Mouse (Mus musculus) ES-E14 (cell line): ENCODE measurements around the gene BC037034. TPM values are rescaled to one million over a fixed set of nuclear protein-coding genes. Genes with fewer than 3 reads are reported as not detected.

Experiments used
- DNase-seq: peaks from one replicate; pipeline ENCODE4 v3.0.0-alpha.2; 2013; ENCODE audit warnings: low read depth, low spot score
- H3K27ac ChIP-seq: 2 replicates; pipeline ENCODE4 v1.5.1; 2012; ENCODE audit warnings: low read depth, mild to moderate bottlenecking, low read length, moderate library complexity, mixed read lengths; ENCODE audit not compliant: poor library complexity, insufficient read depth, severe bottlenecking
- H3K36me3 ChIP-seq: 2 replicates; pipeline ENCODE4 v1.6.1; 2012; ENCODE audit warnings: mild to moderate bottlenecking, low read length, moderate library complexity, mixed read lengths; ENCODE audit not compliant: control insufficient read depth, poor library complexity, insufficient read depth, severe bottlenecking
- H3K4me1 ChIP-seq, 2 experiments: fragments of 150-350 bp in 1 of 2; sonication (generic) in 1 of 2; 2 replicates each; pipeline ENCODE4 v1.6.1; 2012; ENCODE audit warnings: low read length in 2 of 2, mild to moderate bottlenecking in 1 of 2, mixed read lengths in 1 of 2; ENCODE audit not compliant: control insufficient read depth in 2 of 2, insufficient read depth in 2 of 2, poor library complexity in 1 of 2
- H3K4me3 ChIP-seq, 2 experiments: fragments of 150-350 bp in 1 of 2; sonication (generic) in 1 of 2; 2 replicates each; pipeline ENCODE4 v1.5.1; 2012; ENCODE audit warnings: low read length in 2 of 2, low read depth in 1 of 2, mild to moderate bottlenecking in 1 of 2, mixed read lengths in 1 of 2; ENCODE audit not compliant: insufficient read depth in 1 of 2, poor library complexity in 1 of 2, severe bottlenecking in 1 of 2
- H3K9ac ChIP-seq: 2 replicates; pipeline ENCODE4 v1.6.1; 2012; ENCODE audit warnings: low read depth, mild to moderate bottlenecking, low read length, mixed read lengths; ENCODE audit not compliant: poor library complexity, insufficient read depth, severe bottlenecking
- H3K9me3 ChIP-seq: fragments of 150-350 bp; sonication (generic); 2 replicates; pipeline ENCODE4 v1.6.1; 2012; ENCODE audit warnings: low read depth, mild to moderate bottlenecking, low read length; ENCODE audit not compliant: control insufficient read depth, insufficient read depth
- CHD2 ChIP-seq: IDR thresholded peaks from 2 replicates; pipeline ENCODE4 v1.6.1; 2014; ENCODE audit warnings: mild to moderate bottlenecking, low read depth, low read length, inconsistent platforms
- HCFC1 ChIP-seq: IDR thresholded peaks from 2 replicates; pipeline ENCODE4 v1.6.1; 2012; ENCODE audit warnings: low read length, inconsistent platforms, borderline replicate concordance; ENCODE audit not compliant: insufficient read depth
- MAFK ChIP-seq: IDR thresholded peaks from 2 replicates; pipeline ENCODE4 v1.6.1; 2014; ENCODE audit warnings: mild to moderate bottlenecking, low read depth, low read length, inconsistent platforms; ENCODE audit not compliant: insufficient read depth
- ZC3H11A ChIP-seq: IDR thresholded peaks from 2 replicates; pipeline ENCODE4 v1.6.1; 2012; ENCODE audit warnings: low read depth, mild to moderate bottlenecking, inconsistent platforms, low read length, borderline replicate concordance
- ZNF384 ChIP-seq: IDR thresholded peaks from 2 replicates; pipeline ENCODE4 v1.6.1; 2012; ENCODE audit warnings: low read depth, low read length, inconsistent platforms
- in situ Hi-C, 2 experiments: fragments of 600-800 bp; cut with MboI; formaldehyde crosslinking; loops; one replicate each; pipeline ENCODE4 v1.15.1; 2025; ENCODE audit warnings: low sequenced_read_pairs in 2 of 2, inconsistent platforms in 1 of 2; ENCODE audit not compliant: unreplicated experiment in 2 of 2
- total RNA-seq: library from RNA; depleted of rRNA; stranded (reverse); fragments of 300-350 nt; gene quantifications from 2 replicates; pipeline ENCODE4 v1.2.3, GENCODE M21; 2012

Gene BC037034
- total RNA-seq, 1 experiment = 13.7 TPM

DNA sequence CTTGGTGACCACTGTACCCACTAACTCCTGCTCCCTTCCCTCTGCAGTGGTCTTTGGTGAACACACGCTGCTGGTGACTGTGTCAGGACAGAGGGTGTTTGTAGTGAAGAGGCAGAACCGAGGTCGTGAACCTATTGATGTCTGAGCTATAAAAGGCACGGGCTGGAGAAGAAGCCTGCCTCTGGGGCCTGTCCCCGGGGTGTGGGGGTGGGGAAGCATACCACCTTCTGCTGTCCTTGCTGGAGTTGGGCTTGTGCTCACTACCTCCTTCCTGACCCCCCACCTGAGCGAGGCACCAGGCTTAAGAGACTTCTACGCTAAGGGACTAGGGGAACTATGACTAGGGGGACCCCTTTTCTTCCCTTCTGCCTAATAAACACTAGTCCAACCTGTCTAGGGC, 4.8 kb downstream of the BC037034 start:
- TF ChIP-seq HCFC1 (no peak), MAFK (no peak), ZNF384 (no peak), ZC3H11A (no peak), CHD2 (no peak)
- DNase-seq = no peak
- Histone ChIP-seq H3K9ac (no peak overlapping the region), H3K9me3 (no peaks in the 10 kb centered on the region), H3K36me3 (peaks cover 32% of the 10 kb centered on the region), H3K27ac (no peak overlapping the region), H3K4me1 (peaks cover 0 to 5% of the 10 kb centered on the region in 2 experiments; a peak in 1 of 4 replicates), H3K4me3 (no peak overlapping the region)
- in situ Hi-C loops = no loop called here

DNA sequence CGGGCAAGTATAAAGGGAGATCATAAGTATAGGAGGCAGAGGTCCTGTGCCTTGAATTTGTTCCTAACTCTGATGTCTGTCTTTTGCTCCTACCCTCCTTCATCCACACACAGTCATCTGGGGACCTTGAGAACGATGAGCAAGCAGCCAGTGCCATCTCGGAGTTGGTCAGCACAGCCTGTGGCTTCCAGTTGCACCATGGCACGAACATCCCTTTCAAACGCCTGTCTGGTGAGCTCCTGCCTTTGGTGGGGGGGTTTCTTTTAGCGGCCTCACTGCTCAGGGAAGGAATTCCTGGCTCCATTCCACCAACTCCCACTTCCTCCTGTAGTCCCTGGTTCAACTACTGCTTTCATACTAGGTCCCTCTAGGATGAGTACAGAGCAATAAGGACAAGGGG, 5.3 kb downstream of the BC037034 start:
- DNase-seq = no peak
- no peak for TF ChIP-seq ZNF384
- TF ChIP-seq ZC3H11A = no peak
- TF ChIP-seq CHD2 = no peak
- no peak for TF ChIP-seq MAFK
- no peak for TF ChIP-seq HCFC1
- Histone ChIP-seq H3K27ac (no peak overlapping the region), H3K9me3 (no peaks in the 10 kb centered on the region), H3K4me1 (peaks cover 0 to 5% of the 10 kb centered on the region in 2 experiments; a peak in 1 of 4 replicates), H3K9ac (no peak overlapping the region), H3K36me3 (peaks cover 32% of the 10 kb centered on the region), H3K4me3 (no peak overlapping the region)
- in situ Hi-C loops = no loop called here

DNA sequence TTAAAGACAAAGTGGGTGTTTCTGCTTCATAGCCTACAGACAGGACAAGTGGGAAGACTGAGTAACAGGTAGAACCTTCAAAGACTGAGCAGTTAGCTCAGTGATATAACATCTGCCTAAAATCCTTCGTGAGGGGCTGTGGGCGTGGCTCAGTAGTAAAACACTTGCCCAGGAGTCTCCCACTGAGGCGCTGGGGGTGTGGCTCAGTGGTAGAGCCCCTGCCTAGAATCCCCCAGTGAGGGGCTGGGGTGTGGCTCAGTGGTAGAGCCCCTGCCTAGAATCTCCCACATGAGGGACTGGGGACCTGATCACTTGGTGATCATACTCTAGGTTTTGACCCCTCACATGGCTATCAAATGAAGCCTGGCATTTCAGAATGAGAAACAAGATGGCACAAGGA, 5.8 kb downstream of the BC037034 start:
- H3K9ac ChIP-seq = no peak overlapping the region
- in situ Hi-C loops = no loop called here
- peaks cover 32% of the 10 kb centered on the region for H3K36me3 ChIP-seq
- no peak for TF ChIP-seq ZNF384
- H3K27ac ChIP-seq = no peak overlapping the region
- H3K9me3 ChIP-seq = no peaks in the 10 kb centered on the region
- H3K4me3 ChIP-seq = no peak overlapping the region
- no peak for DNase-seq
- H3K4me1 ChIP-seq = peaks cover 0 to 4% of the 10 kb centered on the region in 2 experiments; a peak in 1 of 4 replicates

DNA sequence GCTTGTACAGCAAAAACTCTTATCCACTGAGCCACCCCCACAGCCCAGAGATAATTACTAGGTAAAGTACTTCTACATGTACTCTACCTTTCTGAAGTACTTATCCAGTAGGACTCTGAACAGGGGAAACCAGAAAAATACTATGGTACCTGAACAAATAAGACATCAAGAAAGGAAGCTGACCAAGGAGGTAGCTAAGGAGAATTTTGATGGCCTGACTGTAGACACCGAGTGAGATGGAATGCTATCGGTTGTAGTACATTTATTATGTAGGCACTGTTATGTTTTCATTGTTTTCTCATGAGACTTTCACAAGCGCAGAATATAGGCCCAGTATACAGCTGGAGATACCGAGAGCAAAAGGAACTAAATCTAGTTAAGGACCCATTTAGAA, 6.3 kb downstream of the BC037034 start:
- in situ Hi-C loops = no loop called here
- TF ChIP-seq HCFC1 (no peak), ZC3H11A (no peak), CHD2 (no peak), ZNF384 (no peak), MAFK (no peak)
- peaks cover 0 to 2% of the 10 kb centered on the region in 2 experiments; a peak in 1 of 4 replicates for H3K4me1 ChIP-seq
- DNase-seq = no peak
- no peak overlapping the region for H3K27ac ChIP-seq
- no peaks in the 10 kb centered on the region for H3K9me3 ChIP-seq
- no peak overlapping the region for H3K4me3 ChIP-seq
- peaks cover 32% of the 10 kb centered on the region for H3K36me3 ChIP-seq
- no peak overlapping the region for H3K9ac ChIP-seq

DNA sequence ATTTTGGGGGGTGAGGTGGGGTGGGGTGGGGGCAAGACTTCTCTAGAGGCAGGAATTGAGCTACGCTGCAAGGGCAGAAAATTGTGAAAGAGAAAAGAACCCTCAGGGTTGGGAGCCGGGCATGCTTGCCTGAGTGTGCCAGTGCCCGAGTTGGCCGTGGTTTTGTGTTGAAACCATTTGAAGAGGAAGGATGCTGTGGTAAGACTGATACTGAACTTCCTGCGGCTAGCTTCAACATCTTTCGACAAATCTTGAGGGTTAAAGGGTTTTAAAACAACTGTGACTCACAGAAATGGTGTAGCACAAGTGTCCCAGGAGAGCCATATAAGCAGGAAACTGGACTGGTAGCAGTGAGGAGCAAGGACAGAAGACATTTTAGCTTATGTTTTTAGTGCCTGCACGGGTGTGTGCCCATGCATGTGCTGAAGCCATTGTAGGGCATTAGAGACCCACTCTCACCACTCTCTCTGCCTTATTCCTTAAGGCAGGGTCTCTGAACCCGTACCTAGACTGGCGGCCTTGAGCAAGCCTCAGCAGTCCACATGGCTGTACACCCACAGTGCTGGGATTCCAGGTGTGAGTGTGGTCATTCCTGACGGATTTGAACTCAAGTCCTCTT, 6.8 kb downstream of the BC037034 start:
- in situ Hi-C loops = no loop called here
- TF ChIP-seq ZC3H11A = no peak
- TF ChIP-seq ZNF384 = no peak
- no peak for TF ChIP-seq HCFC1
- TF ChIP-seq CHD2 = no peak
- no peak for TF ChIP-seq MAFK
- no peak for DNase-seq

More for the DNA sequence above, 6.8 kb downstream of the BC037034 start:
- H3K27ac ChIP-seq = no peak overlapping the region
- H3K4me1 ChIP-seq = peaks cover 0 to 2% of the 10 kb centered on the region in 2 experiments; a peak in 1 of 4 replicates
- H3K9ac ChIP-seq = no peak overlapping the region
- H3K36me3 ChIP-seq = peaks cover 30% of the 10 kb centered on the region
- H3K4me3 ChIP-seq = no peak overlapping the region
- no peaks in the 10 kb centered on the region for H3K9me3 ChIP-seq
